8 mouse cellular contexts compared by ENCODE assay signal in the genomic region with DNA sequence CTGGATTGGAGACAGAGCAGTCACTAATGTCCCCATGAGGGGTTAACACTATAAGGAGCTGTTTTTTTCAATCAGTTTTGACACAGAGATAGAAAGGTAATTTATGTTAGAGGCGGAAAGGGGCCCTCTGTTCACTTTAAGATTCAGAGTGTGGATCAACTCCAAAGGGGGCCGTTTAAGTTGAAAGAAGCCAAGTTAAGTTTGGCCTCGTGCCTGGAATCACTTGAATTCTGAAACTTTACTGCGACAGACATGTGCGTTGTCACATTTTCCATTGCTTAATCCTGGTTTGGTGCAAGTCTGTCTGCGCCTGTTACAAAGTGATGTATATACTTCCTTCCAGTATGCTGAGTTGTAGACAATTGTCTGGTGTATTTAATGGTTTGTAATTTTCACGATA. TPM values are rescaled to one million over a fixed set of nuclear protein-coding genes. Genes with fewer than 3 reads are reported as not detected.
DNase-seq lines count a peak whose midpoint lies in the region; ATAC-seq lines count a peak whose summit lies in the region.
"Had no signal": no experiment of that assay in that cellular context is flagged by ENCODE, and none has a peak within 500 bp of the region (broad histone marks: within the 10 kb centered on the region; RNA-seq: fewer than 3 reads in every experiment).

No protein-coding gene starts in this region.

- peak; percentile 64 for ATAC-seq in limb, embryonic 13.5 days (ENCODE audit: low FRiP score, low read depth)
- ATAC-seq in embryonic facial prominence, embryonic 15.5 days (ENCODE audit: insufficient number of reproducible peaks, low FRiP score, low TSS enrichment, low read depth): peak; percentile 43

- no peak overlapping the region for H3K9ac ChIP-seq in limb, embryonic 13.5 days
- H3K9ac ChIP-seq in embryonic facial prominence, embryonic 15.5 days: no peak overlapping the region
- H3K9ac ChIP-seq: limb, embryonic 12.5 days had no signal

- H3K9me3 ChIP-seq in limb, embryonic 13.5 days: no peaks in the 10 kb centered on the region
- H3K9me3 ChIP-seq in limb, embryonic 10.5 days (replicated peaks): no peaks in the 10 kb centered on the region
- H3K9me3 ChIP-seq in embryonic facial prominence, embryonic 15.5 days (replicated peaks): no peaks in the 10 kb centered on the region
- H3K9me3 ChIP-seq: limb, embryonic 12.5 days had no signal

- peak overlapping the region; percentile 69 for H3K27ac ChIP-seq in limb, embryonic 13.5 days
- H3K27ac ChIP-seq in limb, embryonic 10.5 days: no peak overlapping the region
- H3K27ac ChIP-seq in embryonic facial prominence, embryonic 15.5 days (replicated peaks): peak overlapping the region; percentile 85

- H3K4me3 ChIP-seq in limb, embryonic 13.5 days: no peak overlapping the region
- no peak overlapping the region for H3K4me3 ChIP-seq in limb, embryonic 10.5 days
- peak overlapping the region; percentile 35 for H3K4me3 ChIP-seq in embryonic facial prominence, embryonic 15.5 days (replicated peaks)
- H3K4me3 ChIP-seq: limb, embryonic 12.5 days had no signal

- DNase-seq in limb, embryonic 10.5 days (ENCODE audit: low spot score): no peak
- peak; percentile 54 to 77 for DNase-seq in heart, postnatal 14 days
- DNase-seq in lung, postnatal 4 days: peak; percentile 41 to 67
- no peak for DNase-seq in c-Kit-positive CD71-positive TER-119-positive erythroid progenitor cells, embryonic 14.5 days (ENCODE audit: low spot score)
- DNase-seq in thymus, postnatal 36 days: no peak

- peaks cover 69% of the 10 kb centered on the region for H3K4me1 ChIP-seq in limb, embryonic 13.5 days
- peaks cover 61% of the 10 kb centered on the region for H3K4me1 ChIP-seq in limb, embryonic 10.5 days
- peaks cover 58% of the 10 kb centered on the region for H3K4me1 ChIP-seq in embryonic facial prominence, embryonic 15.5 days

- H3K27me3 ChIP-seq in limb, embryonic 13.5 days: no peaks in the 10 kb centered on the region
- H3K27me3 ChIP-seq in limb, embryonic 10.5 days (ENCODE audit: low read depth, poor library complexity, severe bottlenecking): no peaks in the 10 kb centered on the region; the same call in 1 of the 2 replicates
- no peaks in the 10 kb centered on the region for H3K27me3 ChIP-seq in embryonic facial prominence, embryonic 15.5 days

- intact Hi-C loops in heart, postnatal 14 days (cut with DNase I): loop anchor here (5.0 kb wide), 2 partner anchors 43 to 72 kb away; no protein-coding TSS in a partner anchor

- 15% methylated on average over 7 of the region's 7 CpGs for WGBS in limb, embryonic 13.5 days
- 64% methylated on average over 7 of the region's 7 CpGs for WGBS in limb, embryonic 10.5 days
- 16% methylated on average over 7 of the region's 7 CpGs for WGBS in embryonic facial prominence, embryonic 15.5 days

- H3K4me2 ChIP-seq in limb, embryonic 13.5 days (replicated peaks): peak overlapping the region; percentile 56
- peak overlapping the region; percentile 25 for H3K4me2 ChIP-seq in embryonic facial prominence, embryonic 15.5 days (replicated peaks)

- no peaks in the 10 kb centered on the region for H3K36me3 ChIP-seq in limb, embryonic 13.5 days
- no peaks in the 10 kb centered on the region for H3K36me3 ChIP-seq in limb, embryonic 10.5 days
- H3K36me3 ChIP-seq in embryonic facial prominence, embryonic 15.5 days: no peaks in the 10 kb centered on the region
- H3K36me3 ChIP-seq: limb, embryonic 12.5 days had no signal

RNA-seq across cellular contexts. Expression of a gene that starts 3.0 kb away (rescaled TPM):
- 13.2 and 13.5 TPM in 2 replicates for polyA plus RNA-seq in limb, embryonic 13.5 days (2015; fragmentation: Nextera tagmentation; extraction: Ambion mirVana)
- polyA plus RNA-seq in limb, embryonic 10.5 days (2016; fragmentation: Nextera tagmentation; extraction: Ambion mirVana): 0.16 and 0.90 TPM in 2 replicates
- polyA plus RNA-seq in embryonic facial prominence, embryonic 15.5 days (2015; fragmentation: Nextera tagmentation; extraction: Ambion mirVana): 24.6 and 29.5 TPM in 2 replicates
- 1 to 10 TPM; 3.2 to 3.7 TPM for total RNA-seq in heart, postnatal 14 days (2021)

Comparison
In these comparisons a context has a peak if more than half of its experiments do, and no peak if none do; other contexts are left out.
1. DNase-seq: peak in heart, postnatal 14 days (2 of 2) and lung, postnatal 4 days (2 of 2); none in limb, embryonic 10.5 days (single experiment), c-Kit-positive CD71-positive TER-119-positive erythroid progenitor cells, embryonic 14.5 days (single experiment) and thymus, postnatal 36 days (0 of 2).